Mouse (Mus musculus) spleen, postnatal 36 days (tissue): ENCODE data around the gene Plekha7.

Experiments
- DNase-seq, 2 experiments: peaks; one replicate each; pipeline ENCODE4 v3.0.0; 2022; ENCODE audit warnings: low spot score in 2 of 2, mixed read lengths in 1 of 2

The Plekha7 gene

DNA sequence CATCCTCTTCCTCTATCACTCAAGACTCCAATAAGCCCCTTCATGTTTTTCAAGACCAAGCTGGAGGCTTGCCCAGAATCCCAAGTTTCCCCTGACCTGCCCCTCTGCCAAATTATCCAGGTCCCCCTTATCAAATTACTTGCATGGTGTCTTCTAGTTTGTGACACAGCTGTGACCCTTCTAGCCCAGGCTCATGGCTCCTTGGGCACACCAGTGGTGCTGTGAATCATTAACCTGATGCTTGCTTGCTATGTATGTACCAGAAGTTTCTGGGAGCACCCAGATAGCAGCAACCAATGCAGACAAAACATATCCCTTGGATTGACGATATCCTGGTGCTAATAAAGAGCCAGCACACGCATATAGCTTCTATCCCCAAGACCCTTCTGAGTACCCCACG is 19.2 kb downstream of the Plekha7 start:
- DNase-seq: no peak

DNA sequence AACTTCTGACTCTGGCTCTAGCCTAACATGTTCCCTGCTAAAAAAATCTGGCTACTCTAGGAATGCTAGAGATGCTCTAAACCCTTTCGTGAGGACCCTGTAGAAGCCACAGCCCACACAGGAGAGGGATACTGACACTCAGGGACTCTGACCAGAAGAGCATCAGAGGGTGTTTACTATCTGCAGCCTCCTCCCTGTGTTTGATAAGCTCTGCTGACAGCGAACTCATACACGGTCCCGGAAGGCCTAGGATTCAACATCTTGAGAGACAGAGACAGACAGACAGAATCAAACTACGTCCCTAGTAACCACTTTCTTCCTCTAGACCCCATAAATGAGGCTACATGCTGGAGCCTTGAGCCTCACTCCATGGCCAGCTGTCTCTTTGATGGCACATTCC is 20.2 kb downstream of the Plekha7 start:
- no peak for DNase-seq

DNA sequence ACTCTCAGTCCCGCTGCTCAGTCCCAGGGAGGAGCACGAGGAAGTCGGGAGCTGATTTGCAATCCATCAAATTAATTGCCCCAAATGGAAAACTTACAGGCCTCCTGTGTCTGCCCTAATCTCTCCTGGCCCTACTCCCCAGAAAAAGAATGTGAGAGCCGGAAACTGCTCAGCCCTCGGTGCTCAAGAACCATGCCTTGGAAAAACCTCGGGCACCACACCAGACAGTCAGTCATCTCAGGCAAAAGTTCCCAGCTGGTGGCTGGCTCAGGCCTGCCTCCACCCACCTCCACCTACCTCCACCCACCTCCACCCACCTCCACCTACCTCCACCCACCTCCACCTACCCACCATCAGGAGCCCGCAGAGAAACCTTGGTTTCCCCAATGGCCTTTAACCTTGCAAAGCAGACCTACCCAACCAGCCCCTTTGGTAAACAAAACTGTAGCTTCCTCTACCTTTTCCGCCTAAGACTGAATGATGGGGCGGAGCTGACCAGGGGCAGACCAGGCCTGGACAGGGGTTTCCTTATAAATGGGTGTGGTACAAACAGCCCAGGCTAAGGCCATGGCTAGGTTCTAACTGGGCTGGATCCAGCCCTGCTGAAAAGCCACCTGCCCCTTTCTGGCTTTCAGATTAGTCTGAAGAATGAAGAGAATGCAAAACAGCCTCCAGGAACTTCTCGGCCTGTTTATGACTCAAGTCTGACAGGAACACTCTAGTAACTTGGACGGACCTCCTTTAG is 21.4 kb downstream of the Plekha7 start:
- no peak for DNase-seq

DNA sequence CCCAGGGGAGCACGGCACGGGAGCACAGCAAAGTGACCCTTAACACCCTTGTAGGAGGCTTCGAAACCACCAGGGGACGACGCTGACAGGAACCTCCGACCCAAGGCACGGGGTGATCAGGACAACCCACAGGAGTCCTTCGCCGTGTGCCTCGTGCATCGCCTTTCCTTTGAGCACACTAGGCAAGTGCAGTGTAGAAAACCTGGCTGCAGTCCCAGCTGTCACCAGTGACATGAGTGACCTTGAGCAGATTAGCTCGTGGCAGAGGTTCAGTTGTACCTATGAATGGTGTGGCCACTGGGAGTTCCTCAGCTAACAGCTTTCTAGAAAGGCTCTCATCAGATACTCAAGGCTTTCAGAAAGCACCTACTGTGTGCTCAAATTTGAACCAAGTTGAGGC is 22.0 kb downstream of the Plekha7 start:
- DNase-seq: no peak

DNA sequence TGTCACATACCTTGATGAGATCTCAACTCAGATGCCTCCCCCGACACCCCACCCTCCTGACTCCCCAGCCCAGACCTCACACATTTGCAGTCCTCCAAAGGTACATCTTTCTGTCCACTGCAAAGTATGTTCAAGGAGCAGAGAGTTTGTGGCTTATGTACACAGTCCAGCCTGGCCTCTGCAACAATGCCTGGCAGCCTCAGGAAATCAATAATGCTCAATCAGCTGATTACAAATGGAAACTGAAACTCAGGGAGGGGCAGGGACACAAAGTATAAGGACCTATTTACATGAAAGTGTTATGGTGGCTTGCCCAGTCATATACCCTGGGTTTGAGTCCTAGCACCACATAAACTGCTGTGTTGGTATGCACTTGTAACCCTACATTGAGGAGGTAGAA is 23.0 kb downstream of the Plekha7 start:
- DNase-seq: no peak

GRCm38 (mm10) chr7:116282755-116283154 is 25.4 kb downstream of the Plekha7 start:
- DNase-seq: no peak

- DNase-seq: no peak
Measured at GRCm38 (mm10) chr7:116280126-116280525, 28.1 kb downstream of the Plekha7 start.

DNA sequence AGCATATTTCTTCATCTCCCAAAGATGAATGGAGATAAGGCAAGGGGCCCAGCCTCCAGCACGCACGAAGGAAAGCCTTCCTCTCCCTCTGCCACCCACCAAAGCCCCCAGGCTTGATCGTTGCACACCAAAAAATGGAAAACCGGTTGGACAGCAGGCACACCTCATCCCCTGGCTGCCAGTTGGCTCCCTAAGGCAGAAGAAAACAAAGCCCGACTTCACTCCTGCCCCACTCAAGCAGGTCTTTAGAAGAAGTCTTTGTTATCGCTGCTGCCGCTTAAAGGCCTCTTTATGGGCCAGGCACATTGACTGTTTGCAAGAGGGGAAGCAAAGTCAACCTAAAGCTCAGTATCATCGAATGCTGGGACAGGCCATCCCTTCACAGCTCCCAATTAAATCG is 29.9 kb downstream of the Plekha7 start:
- no peak for DNase-seq

GRCm38 (mm10) chr7:116276315-116276714 is 31.9 kb downstream of the Plekha7 start:
- no peak for DNase-seq

DNA sequence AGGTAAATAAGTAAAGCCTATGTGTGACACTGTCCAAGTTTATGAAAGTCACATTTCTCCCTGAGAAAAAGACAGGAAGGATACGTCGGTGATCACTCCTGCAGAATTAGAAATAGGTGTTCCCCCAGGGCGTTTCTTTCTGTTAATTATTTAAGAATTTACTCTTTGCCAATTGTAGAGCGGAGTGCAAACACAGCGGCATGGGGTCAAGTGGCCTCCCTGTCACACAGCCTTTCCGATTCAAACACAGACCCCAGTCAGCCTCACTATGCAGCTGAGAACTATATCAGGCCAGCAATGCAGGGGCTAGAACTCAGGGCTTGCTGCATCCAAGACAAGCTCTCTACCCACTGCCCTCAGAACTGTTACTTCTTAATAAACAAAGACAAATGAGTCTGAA is 35.1 kb downstream of the Plekha7 start:
- DNase-seq: no peak

- DNase-seq: no peak
Measured at GRCm38 (mm10) chr7:116269501-116269995, 38.6 kb downstream of the Plekha7 start.

DNA sequence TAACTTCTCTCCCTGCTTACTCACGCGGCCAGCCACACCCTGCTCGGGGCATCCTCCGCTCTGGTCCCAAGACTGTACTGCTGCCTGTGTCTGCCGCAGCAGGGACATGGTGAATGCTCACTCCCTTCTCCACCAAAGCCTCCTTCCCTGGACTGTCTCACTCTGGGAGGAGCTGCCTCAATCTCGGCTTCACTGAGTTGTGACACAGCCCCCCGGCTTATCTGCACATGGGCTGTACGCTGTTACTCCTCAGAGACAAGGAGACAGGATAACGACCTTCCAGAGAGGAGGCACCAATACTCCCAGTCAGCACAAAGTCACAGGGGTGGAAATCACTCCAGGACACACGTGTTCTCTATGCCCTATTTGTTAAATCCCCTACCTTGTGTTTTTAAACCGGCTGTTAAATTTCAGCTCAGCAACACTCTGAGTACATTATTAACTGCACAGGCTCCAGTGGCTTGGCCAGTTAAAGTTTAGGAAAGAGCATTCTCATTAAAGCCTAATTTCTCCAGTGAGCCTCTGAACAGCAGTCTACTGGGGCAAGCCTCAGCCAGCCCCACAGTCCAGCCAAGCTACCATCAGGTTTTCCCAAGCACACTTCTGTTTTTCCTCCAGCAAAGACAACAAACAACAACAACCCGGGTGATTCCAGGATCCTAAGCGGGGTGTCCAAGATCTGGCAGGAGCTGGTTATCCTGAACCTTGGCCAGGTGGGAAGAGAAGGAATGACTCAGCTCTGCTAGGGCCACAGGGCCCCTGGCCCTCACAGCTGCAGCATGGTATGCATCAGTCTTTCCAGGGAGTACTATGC is 39.9 kb downstream of the Plekha7 start:
- no peak for DNase-seq

DNA sequence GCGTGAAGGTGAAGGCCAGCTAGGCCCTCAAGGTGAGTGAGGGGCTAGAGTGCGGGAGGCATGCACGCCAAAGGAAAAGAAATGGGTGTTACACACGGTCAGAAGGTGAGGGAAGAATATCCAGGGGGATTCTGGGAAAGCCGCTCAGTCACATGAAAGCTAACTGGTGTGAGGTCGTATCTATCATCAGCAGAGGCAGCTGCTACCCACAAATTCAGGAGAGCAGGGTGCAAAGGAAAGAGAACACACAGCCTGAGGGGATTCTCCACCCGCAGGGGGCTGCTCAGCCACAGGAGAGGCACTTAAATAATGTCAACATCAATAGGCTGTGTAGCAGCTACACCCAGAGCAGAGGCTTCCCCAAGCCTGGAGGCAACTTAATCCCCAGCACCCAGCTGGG is 44.9 kb downstream of the Plekha7 start:
- no peak for DNase-seq

GRCm38 (mm10) chr7:116262508-116262907 is 45.7 kb downstream of the Plekha7 start:
- no peak for DNase-seq

- no peak for DNase-seq
Measured at GRCm38 (mm10) chr7:116262101-116262500, 46.1 kb downstream of the Plekha7 start.

DNA sequence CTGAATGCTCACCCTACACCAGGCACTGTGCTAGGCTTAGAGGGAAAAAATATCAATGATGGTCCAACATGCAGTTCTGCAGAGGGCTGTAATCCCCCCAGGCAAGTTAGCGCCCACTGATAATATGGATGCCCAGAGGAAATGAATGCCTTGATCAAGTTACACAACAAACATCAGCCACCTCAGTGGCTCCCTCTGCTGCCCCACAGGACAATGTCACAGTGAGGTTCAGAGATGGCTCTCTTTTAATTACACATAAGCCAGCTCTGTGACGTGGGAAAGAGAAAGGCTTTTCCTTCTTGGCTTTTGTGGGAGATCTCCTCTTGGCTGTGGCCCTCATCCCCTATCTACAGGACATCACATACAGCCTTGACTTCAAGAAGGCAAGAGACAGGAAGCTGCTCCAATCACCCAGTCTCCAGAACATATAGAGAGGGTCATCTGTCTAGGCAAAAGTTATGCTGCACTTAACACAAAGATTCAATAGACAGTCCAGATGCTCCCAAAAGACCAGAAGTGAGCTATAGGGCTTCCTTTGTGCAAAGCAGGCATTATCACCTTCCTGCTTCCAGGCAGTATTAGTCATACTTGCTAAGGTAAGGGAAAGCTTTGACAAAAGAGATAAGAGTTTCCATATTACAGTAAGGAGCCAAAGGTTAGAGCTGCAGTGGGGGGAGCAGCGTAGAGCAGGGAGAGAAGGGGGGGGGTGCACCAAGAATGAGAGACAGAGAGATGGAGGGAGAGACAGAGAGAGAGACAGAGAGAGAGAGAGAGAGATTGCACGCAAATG is 47.2 kb downstream of the Plekha7 start:
- DNase-seq: no peak

GRCm38 (mm10) chr7:116258464-116259185 is 49.6 kb downstream of the Plekha7 start:
- no peak for DNase-seq

DNA sequence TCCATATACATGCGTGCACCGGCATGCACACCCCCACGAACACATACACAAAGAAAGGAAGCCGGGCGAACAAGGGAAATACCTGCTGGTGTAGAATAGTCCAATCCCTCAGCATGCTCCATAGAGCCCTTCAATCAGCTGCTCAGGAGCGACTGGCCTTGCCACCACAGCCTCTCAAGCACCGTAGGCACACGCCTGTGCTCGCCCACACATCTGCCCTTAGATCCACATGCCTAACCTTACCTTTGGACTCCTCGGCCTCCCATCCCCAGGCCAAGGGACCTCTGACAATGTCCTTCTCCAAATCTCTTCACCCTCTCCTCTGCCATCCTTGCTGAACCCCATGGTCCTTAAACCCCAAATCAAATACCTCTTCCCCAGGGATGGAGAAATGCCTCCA is 50.2 kb downstream of the Plekha7 start:
- no peak for DNase-seq

DNA sequence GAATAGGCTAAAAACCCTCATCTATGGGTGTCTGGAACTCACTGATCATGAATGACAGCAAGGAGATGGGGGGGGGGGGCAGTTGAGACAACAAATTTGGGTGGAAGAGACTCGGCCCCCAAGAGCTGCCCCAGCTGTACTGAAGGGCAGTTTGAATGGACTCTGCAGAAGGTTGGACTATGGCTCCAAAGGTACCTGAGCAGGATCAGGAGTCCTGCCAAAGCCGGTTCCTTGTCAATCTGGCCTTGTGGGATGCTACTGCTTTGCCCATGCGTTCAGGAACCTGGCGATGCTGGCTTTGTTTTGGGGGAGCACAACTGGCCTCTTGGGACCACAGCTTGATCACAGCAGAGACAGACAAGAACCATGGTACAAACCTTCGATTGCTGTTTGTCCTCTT is 52.5 kb downstream of the Plekha7 start:
- no peak for DNase-seq

GRCm38 (mm10) chr7:116254660-116255059 is 53.5 kb downstream of the Plekha7 start:
- DNase-seq: no peak

DNA sequence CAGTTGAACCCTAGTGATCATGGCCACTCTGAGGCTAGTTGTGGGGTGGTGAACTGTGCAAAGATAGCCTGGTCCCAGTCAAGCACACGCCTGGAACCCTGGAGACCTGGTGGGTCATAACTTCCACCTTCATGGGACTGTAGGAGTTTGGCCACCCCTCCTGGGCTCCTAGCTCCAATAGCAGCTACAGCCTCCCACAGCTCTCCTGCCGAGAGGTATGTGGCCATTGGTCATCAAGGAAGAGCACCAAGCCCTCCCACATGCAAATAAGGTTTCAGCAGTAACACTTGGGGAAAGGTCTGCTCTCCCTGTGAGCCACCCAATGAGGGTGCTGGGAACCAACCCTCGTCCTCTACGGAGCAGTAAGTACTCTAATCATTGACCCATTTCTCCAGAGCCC is 55.7 kb downstream of the Plekha7 start:
- DNase-seq: no peak

DNA sequence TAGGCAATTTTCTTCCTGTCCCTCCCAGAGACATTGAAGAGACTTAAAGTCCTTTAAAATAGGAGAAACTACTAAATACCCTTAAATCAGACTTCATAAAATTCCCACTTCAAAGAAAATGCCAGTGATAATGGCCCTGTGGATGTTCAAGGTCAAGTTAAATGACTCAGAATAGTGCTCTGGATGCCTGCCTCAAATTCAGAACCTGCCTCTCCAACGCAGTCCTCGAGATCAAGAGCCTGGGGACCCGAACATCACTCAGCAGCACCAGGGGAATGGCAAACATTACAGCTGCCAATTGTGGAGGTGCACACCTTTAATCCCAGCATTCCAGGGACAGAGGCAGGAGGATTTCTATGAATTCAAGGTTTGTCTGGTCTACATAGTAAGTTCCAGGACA is 56.7 kb downstream of the Plekha7 start:
- no peak for DNase-seq
